Mouse (Mus musculus) CH12F3 (cell line): ENCODE data around the gene Gm13283.
"Not testable (repeated sequence)": the region's sequence is repeated elsewhere in the genome, so short reads cannot be mapped to it uniquely, and the experiment has no call there.

Experiments used
- in situ Hi-C: fragments of 300-500 bp; cut with MboI; formaldehyde crosslinking; loops from 2 replicates; pipeline ENCODE4 v1.14.3; 2020; ENCODE audit warnings: low sequenced_read_pairs

The Gm13283 gene

DNA sequence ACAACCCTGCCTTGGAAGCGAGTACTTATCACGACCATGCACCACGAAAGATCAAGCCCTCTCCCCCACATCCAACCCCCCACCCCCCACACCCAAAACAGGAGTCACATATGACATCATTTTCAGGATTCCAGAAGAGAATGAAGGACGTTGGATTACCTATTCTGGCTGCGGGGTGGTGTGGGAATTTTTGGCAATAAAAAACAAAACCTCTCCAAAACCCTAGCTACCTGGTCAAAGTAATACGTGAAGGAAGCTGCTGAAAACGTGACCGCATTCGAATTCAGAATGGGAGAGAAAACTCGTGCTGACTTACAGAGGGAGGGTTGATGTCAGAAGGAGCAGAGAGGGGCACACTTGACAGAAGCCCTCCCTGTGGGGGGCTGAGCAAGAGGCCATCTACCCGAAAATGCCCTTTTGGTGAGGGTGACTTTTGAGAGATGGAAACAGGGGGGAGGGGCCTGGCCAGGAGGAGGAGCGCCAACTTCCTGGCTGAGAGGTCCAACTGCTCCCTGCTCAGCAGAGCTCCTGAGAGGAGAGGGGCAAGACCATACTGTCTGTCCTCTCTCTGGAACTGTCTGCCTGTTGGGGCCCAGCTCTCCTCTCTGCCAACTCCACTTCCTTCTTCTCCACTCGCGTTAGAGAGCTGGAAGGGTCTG, at the start of gene Gm13283:
TSS of gene Gm13283 (plus strand) at position 510 of the 659 bp plus-strand sequence.
- in situ Hi-C loops, result not testable (repeated sequence)

GRCm38 (mm10) chr4:88714281-88714680, 45.6 kb upstream of the Gm13283 start:
- in situ Hi-C loops, result no loop called here

DNA sequence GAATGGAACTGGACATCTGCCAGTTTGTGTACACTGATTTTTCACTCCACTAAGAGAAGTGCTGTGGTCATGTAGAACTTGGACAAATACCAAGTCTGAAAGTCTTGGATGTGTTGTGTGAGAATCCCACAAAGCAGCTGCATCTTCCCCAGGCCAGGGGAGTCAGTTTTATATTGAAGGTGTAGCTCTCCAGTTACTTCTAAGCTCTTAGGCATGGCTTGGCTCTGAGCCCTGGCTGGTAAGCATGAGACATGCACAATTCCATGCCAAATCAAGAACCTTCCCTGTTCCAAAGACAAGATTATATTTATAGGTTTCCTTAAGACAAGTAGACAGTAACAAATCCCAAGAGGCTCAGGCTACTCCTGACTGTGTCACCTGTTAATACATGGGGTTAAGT, 44.9 kb upstream of the Gm13283 start:
- in situ Hi-C loops, result no loop called here

DNA sequence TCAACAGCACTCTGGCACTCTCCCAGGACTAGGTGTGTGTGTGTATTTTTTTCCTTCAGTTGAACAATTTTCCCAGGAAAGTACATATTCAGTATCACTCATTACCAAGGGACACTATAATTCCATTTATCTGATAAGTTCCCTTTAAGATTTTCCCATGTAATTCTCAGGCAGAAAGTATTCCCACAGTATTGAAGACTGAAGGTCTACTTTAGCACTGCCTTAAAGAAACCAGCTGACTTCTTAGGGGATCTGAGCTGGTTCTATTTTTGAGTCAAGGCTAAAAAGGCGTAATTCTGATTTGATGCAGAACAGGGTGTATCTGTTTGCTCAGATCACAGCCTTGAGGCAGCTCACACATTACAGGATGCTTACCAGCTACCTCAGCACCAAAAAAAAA, 41.2 kb upstream of the Gm13283 start:
- in situ Hi-C loops, result no loop called here

- in situ Hi-C loops, result no loop called here
Measured at GRCm38 (mm10) chr4:88721791-88722721, 37.9 kb upstream of the Gm13283 start, which contains the start of the genes Gm26566 and Klhl9. TSS of gene Gm26566 (plus strand) at chr4:88721805. TSS of gene Klhl9 (minus strand) at chr4:88722465.

DNA sequence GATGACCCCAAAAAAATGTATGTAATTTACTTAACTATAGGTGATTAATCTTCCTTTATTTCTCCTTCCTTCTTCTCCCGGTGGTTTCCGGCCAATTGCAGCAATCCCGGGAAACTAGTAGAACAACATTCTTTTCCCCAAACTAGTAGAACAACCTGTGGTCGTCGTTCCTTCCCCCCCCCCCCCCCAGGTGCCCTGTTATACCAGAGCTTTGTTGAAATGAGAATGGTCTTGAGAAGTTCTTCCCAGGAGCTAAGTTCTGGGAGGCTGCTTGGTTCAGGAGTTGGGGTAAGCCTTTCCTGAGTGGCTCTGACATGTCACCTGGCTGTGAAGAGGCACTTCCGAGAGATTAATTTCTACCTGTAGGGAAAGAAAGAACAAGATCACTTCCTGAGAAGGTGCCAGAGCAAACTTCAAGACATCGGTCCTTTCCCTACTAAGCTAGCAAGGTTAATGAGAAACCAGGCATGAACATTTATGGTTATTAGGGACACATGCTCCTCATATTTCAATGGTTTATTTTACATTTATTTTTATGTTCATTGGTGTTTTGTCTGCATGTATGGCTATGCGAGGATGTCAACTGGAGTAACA, 36.3 kb upstream of the Gm13283 start:
- in situ Hi-C loops, result no loop called here

DNA sequence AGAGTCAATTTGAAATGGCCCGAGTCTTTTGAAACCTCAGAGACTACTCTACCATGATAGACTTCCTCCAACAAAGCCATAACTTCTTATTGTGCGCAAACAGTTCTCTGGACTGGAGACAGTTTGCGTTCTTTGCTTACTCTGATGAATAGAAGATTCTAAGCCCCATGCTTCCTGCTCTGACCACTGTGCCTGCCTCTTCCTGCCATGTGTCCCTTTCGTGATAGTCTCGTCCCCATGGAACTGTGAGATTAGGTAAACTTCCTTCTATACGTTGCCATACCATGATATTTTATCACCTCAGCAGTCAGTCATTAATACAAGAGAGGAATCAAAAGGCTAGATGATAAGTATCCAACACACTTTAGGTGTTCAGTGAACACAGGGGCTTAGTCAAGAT, 33.2 kb upstream of the Gm13283 start:
- in situ Hi-C loops, result no loop called here

DNA sequence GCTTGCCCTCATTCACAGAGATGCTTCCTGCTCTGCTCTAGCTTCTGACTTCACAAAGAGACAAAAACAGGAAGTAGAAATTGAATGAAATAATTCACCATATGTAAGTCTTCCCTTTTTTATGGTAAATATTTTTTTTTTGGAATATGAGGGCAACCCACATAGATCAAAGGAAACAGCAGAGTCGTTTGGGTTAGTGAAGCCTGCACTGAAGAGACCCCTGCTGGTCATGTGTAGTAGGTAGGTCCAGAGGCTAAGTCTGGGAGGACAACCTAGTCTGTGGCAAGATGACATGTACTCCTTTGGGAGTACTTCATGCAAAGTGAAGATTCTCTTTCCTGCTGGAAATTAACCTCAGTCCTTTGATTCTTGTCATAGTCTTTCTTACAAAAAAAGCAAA, 32.6 kb upstream of the Gm13283 start:
- in situ Hi-C loops, result no loop called here

DNA sequence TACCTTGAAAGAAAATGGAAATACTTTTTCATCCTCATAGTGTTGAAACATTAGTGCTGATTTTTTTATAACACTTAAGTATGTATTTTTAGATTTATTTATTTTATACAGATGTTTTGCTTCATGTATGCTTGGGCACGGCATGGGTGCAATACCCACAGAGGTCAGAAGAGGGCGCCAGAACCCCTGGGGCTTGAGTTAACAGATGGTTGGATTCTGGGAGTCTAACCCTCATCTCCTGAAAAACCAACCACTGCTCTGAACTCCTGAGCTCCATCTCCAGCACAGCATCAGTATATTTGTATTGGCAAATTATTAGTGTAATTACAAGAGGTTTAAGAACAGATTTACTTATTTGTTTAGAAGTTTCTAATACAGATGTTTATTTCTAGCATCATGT, 21.4 kb upstream of the Gm13283 start:
- in situ Hi-C loops, result no loop called here

- in situ Hi-C loops, result no loop called here
Measured at GRCm38 (mm10) chr4:88739036-88739435, 20.9 kb upstream of the Gm13283 start.

DNA sequence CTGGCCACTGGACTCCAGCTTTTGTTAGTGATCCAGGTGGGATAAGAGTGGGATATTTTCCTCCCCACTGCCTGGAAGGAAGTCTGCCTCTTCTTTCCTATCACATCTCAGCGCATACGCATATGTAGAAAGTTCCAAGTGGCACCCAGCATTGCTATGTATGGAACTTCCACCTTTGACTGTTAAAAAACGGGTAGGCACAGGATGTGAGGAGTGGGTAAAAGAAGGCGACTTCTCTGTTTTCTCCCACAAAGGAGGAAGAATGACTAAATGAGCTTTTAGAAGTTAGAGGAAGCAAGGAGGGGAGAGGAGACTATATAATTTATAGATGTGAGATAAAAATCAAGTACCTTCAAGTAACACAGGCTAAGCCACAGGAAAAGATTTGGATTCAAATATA, 18.5 kb upstream of the Gm13283 start:
- in situ Hi-C loops, result no loop called here

GRCm38 (mm10) chr4:88742771-88743371, 17.0 kb upstream of the Gm13283 start:
- in situ Hi-C loops, result no loop called here

GRCm38 (mm10) chr4:88744207-88744606, 15.7 kb upstream of the Gm13283 start:
- in situ Hi-C loops, result no loop called here

DNA sequence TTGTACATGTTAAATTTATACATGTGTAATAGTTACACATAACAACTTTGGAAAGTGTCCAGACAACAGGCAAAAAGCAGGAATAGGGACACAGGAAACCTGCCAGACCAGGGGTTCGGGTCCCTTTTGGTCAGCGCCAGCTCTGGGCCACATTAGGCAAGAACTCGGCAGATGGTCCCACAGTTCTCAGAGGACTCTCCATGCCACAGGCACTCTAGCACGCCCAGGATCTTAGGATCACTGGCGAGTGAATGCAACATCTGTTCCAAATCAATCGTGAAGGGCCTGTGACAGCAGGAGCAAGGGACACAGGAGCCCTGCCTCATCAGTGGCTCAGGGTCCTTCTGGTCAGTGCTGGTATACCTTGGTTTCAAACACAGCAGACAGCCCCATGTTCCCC, 10.0 kb upstream of the Gm13283 start:
- in situ Hi-C loops, result no loop called here

DNA sequence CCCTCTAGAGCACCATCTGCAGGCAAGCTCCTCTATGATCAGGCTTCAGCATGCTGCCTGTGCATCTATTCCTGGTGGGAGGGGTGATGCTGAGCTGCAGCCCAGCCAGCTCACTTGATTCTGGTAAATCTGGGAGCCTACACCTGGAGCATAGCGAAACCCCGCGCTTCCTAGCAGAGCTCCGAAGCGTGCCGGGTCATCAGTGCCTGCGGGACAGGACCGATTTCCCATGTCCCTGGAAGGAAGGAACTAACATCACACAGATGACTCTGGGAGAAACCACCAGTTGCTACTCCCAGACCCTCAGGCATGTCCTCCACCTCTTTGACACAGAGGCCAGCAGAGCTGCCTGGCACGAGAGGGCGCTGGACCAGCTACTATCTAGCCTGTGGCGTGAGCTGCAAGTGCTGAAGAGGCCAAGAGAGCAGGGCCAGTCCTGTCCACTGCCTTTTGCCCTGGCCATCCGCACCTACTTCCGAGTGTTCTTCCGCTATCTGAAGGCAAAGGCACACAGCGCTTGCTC, 5.0 kb upstream of the Gm13283 start, which contains the start of gene Gm13271:
TSS of gene Gm13271 (plus strand) at position 51 of the 523 bp plus-strand sequence.
- in situ Hi-C loops, result not testable (repeated sequence)

- in situ Hi-C loops, result not testable (repeated sequence)
Measured at GRCm38 (mm10) chr4:88756581-88757513, 3.1 kb upstream of the Gm13283 start.

- in situ Hi-C loops, result not testable (repeated sequence)
Measured at GRCm38 (mm10) chr4:88757628-88758031, 2.3 kb upstream of the Gm13283 start.

- in situ Hi-C loops, result not testable (repeated sequence)
Measured at GRCm38 (mm10) chr4:88758751-88759150, 1.2 kb upstream of the Gm13283 start.

DNA sequence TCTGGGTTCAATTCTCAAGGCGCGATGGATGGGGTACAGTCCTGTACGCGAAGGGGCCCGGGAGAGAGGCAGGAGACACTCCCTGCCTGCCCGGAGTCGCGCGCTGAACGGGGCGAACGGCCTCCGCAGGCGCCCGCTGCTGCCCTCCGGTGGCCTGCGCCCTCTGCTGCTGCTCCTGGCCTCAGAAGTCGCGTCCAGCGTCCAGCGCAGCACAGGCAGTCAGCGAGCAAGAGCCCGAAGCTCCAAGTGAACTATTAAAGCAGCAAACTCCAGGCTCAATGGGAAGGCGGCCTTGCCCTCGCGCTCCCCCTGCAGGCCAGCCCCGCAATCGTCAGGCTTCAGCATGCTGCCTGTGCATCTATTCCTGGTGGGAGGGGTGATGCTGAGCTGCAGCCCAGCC, 512 bp downstream of the Gm13283 start:
- in situ Hi-C loops, result not testable (repeated sequence)

DNA sequence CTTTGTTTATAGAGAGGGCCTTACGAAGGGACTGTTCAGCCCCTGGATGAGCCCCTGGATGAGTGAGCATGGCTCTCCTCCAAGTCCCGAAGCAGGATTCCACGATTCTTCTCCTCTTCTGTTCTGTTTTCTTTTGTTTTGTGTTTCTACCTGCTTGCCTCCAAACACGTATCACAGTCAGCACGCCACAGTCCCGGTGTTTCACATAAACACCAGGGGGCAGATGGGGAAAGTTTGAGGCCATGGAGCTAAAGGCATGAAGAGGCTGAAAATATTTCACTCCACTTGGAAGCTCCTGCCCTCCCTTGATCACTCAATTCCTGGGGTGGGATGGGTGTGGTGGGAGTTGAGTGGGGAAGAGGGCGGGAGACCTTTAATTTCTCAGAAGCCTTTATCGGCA, 1.9 kb downstream of the Gm13283 start:
- in situ Hi-C loops, result not testable (repeated sequence)
